Mouse (Mus musculus) liver, embryonic 14.5 days (tissue): ENCODE data around the gene Afdn.

Experiments used
- CTCF ChIP-seq: IDR thresholded peaks from 2 replicates; pipeline ENCODE4 v1.5.1; 2016; ENCODE audit warnings: antibody characterized with exemption, low read depth, control low read depth
- EP300 ChIP-seq: IDR thresholded peaks from 2 replicates; pipeline ENCODE4 v1.6.1; 2016; ENCODE audit warnings: antibody characterized with exemption, low read depth

- no peak for TF ChIP-seq CTCF
- no peak for TF ChIP-seq EP300
Observed at GRCm38 (mm10) chr17:13744824-13745223, 15.5 kb upstream of the Afdn start.
